Mouse (Mus musculus): Measurements from ENCODE around the gene Cldn6. TPM values are rescaled to one million over a fixed set of nuclear protein-coding genes. Genes with fewer than 3 reads are reported as not detected.

The Cldn6 gene
- polyA plus RNA-seq, 1 experiment from 2014 or later: 33.4 TPM

- Histone ChIP-seq H3K36me3 (0 out of 2 replicates have a peak, but pooled peaks cover 3% of the 10 kb centered on the region), H3K27ac (no peak overlapping the region), H3K27me3 (ENCODE audit: insufficient read depth, poor library complexity, severe bottlenecking) (peaks cover 75% of the 10 kb centered on the region), H3K4me1 (peaks cover 45% of the 10 kb centered on the region), H3K4me3 (0 out of 2 replicates have a peak overlapping the region, but pooled peaks have one; percentile 45), H3K9me3 (no peaks in the 10 kb centered on the region)
- DNase-seq (ENCODE audit: low spot score): no peak
- WGBS: 65% methylated on average over 9 of the region's 9 CpGs
These were observed 1.3 kb downstream of the Cldn6 start for GRCm38 (mm10) chr17:23680336-23680735.

- H3K27ac ChIP-seq: no peak overlapping the region
- no peak for DNase-seq (ENCODE audit: low spot score)
- H3K4me3 ChIP-seq: no peak overlapping the region; the same call in 1 of the 2 replicates
- 59% methylated on average over 10 of the region's 10 CpGs for WGBS
- peaks cover 77% of the 10 kb centered on the region for H3K27me3 ChIP-seq (ENCODE audit: insufficient read depth, poor library complexity, severe bottlenecking)
- H3K4me1 ChIP-seq: peaks cover 37% of the 10 kb centered on the region
- no peaks in the 10 kb centered on the region for H3K9me3 ChIP-seq
- H3K36me3 ChIP-seq: no peaks in the 10 kb centered on the region
These were observed 2.0 kb downstream of the Cldn6 start for GRCm38 (mm10) chr17:23681086-23681485.

DNA sequence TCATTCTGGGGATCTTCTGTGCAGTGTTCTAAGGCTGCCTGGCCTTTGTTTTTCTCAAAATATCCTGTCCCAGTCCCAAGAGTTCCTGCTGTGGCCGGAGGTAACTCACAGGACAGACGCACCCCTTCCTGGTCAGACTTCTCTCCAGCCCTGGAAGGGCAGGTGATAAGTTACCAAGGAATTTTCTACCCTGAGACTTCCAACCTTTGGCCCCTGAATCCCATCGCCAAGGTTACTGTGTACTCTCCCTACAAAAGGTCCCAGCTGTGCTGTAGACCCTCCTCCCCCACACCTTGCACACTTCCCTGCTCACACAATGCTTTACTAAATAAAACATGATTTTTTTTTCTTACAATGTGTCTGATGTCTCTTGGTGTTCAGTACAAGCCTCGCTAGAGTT, 3.0 kb downstream of the Cldn6 start:
- Histone ChIP-seq H3K27ac (no peak overlapping the region), H3K9me3 (no peaks in the 10 kb centered on the region), H3K4me3 (no peak overlapping the region), H3K36me3 (no peaks in the 10 kb centered on the region), H3K4me1 (peaks cover 29% of the 10 kb centered on the region), H3K27me3 (ENCODE audit: insufficient read depth, poor library complexity, severe bottlenecking) (peaks cover 77% of the 10 kb centered on the region)
- DNase-seq (ENCODE audit: low spot score): no peak
- WGBS: 49% methylated on average over 4 of the region's 4 CpGs

GRCm38 (mm10) chr17:23682530-23682929, 3.5 kb downstream of the Cldn6 start:
- 54% methylated on average over 3 of the region's 3 CpGs for WGBS
- H3K27me3 ChIP-seq (ENCODE audit: insufficient read depth, poor library complexity, severe bottlenecking): peaks cover 77% of the 10 kb centered on the region
- no peaks in the 10 kb centered on the region for H3K36me3 ChIP-seq
- no peaks in the 10 kb centered on the region for H3K9me3 ChIP-seq
- H3K27ac ChIP-seq: no peak overlapping the region
- H3K4me1 ChIP-seq: peaks cover 26% of the 10 kb centered on the region
- peak overlapping the region; percentile 3; the same call in 1 of the 2 replicates for H3K4me3 ChIP-seq
- DNase-seq (ENCODE audit: low spot score): no peak

- 15% methylated on average over 15 of the region's 15 CpGs for WGBS
- peaks cover 76% of the 10 kb centered on the region for H3K27me3 ChIP-seq (ENCODE audit: insufficient read depth, poor library complexity, severe bottlenecking)
- no peak for DNase-seq (ENCODE audit: low spot score)
- H3K9me3 ChIP-seq: no peaks in the 10 kb centered on the region
- H3K4me3 ChIP-seq: 0 out of 2 replicates have a peak overlapping the region, but pooled peaks have one; percentile 3
- peaks cover 24% of the 10 kb centered on the region for H3K4me1 ChIP-seq
- H3K36me3 ChIP-seq: no peaks in the 10 kb centered on the region
- no peak overlapping the region for H3K27ac ChIP-seq
These were observed 4.2 kb downstream of the Cldn6 start for GRCm38 (mm10) chr17:23683226-23683625.

DNA sequence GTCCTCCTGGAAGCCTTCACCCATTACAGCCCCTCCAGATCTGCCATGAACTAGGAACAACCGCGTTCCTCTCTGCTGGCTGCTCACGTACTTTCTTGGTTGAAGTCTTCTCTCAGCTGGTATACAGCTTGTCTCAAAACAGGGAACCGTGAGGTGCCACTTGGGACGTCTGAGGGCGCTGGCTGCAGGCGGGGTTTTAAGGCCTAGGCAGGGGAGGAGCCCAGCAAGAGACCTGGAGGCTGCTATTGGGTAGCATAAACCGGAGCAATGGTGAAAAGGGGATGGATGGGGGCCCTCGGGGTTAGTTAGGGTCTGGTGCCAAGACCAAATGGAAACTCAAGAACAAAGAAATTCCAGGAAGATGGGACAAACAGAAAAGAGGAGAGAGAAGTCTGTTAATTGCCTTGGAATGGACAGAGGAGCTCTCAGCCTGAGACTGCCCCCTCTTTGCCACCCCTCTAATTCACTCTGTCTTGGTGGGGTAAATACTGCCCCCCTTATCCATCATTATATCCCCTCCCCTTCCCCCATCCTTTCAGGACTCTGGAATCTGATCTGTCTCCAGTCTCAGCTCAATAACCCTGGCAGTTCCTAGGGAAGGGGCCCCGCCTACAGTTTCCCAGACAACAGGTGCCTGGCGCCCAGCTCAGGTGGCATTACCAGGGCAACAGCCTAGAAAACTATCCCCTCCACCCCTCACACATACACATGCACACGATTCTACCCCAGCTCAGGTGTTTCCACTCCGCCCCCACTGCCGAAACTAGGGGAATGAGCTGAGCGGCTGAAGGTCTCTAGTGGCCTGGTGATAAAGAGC, 5.0 kb downstream of the Cldn6 start, which contains the start of gene Cldn9:
Gene Cldn9, minus strand, starts transcription at position 171 of the 817 bp plus-strand sequence.
- WGBS: 18% methylated on average over 15 of the region's 15 CpGs
- Histone ChIP-seq H3K4me3 (peak within 1 kb of the TSS; percentile 3; the same call in 1 of the 2 replicates), H3K27me3 (ENCODE audit: insufficient read depth, poor library complexity, severe bottlenecking) (peaks cover 67% of the 10 kb centered on the region), H3K36me3 (no peaks in the 10 kb centered on the region), H3K27ac (no peak within 1 kb of the TSS), H3K4me1 (peaks cover 24% of the 10 kb centered on the region), H3K9me3 (no peaks in the 10 kb centered on the region)
- no peak for DNase-seq (ENCODE audit: low spot score)

- H3K4me1 ChIP-seq: peaks cover 13% of the 10 kb centered on the region
- H3K27ac ChIP-seq: no peak overlapping the region
- 61% methylated on average over 1 of the region's 1 CpGs for WGBS
- H3K36me3 ChIP-seq: no peaks in the 10 kb centered on the region
- H3K9me3 ChIP-seq: no peaks in the 10 kb centered on the region
- H3K4me3 ChIP-seq: no peak overlapping the region
- H3K27me3 ChIP-seq (ENCODE audit: insufficient read depth, poor library complexity, severe bottlenecking): peaks cover 58% of the 10 kb centered on the region
- DNase-seq (ENCODE audit: low spot score): no peak
These were observed 15.4 kb downstream of the Cldn6 start for GRCm38 (mm10) chr17:23694491-23694890.

GRCm38 (mm10) chr17:23695801-23696200, 16.8 kb downstream of the Cldn6 start:
- no peak overlapping the region for H3K27ac ChIP-seq
- DNase-seq (ENCODE audit: low spot score): no peak
- no peak overlapping the region for H3K4me3 ChIP-seq
- peaks cover 17% of the 10 kb centered on the region for H3K4me1 ChIP-seq
- H3K36me3 ChIP-seq: no peaks in the 10 kb centered on the region
- no peaks in the 10 kb centered on the region for H3K9me3 ChIP-seq
- 9% methylated on average over 3 of the region's 3 CpGs for WGBS
- H3K27me3 ChIP-seq (ENCODE audit: insufficient read depth, poor library complexity, severe bottlenecking): peaks cover 71% of the 10 kb centered on the region

- Histone ChIP-seq H3K9me3 (no peaks in the 10 kb centered on the region), H3K27ac (peak overlapping the region; percentile 69), H3K27me3 (ENCODE audit: insufficient read depth, poor library complexity, severe bottlenecking) (peaks cover 79% of the 10 kb centered on the region), H3K36me3 (no peaks in the 10 kb centered on the region), H3K4me1 (peaks cover 17% of the 10 kb centered on the region), H3K4me3 (peak overlapping the region; percentile 82)
- 2% methylated on average over 94 of the region's 101 CpGs for WGBS
- no peak for DNase-seq (ENCODE audit: low spot score)
These were observed 20.4 kb downstream of the Cldn6 start for GRCm38 (mm10) chr17:23699131-23700077.

DNA sequence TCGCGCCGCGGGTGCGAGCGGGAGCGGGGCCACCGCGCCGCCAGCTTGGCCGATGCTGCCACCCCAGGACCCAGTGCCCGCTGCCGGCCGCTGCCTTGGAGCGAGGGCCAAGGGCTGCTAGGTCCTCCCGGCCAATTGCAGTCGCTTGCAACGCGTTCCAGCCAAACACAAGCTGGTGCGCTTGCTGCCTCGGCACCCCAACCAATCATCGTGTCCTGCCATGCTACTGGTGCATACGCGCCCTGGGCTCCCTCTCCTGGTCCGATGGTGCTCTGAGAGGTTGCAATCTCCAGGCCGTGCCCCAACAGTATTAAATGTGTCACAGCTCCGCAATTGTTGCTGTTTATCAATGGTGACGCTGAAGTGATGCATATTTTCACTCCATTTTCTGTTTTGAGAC, 21.0 kb downstream of the Cldn6 start:
- WGBS: under 1% methylated on average over 27 of the region's 28 CpGs
- Histone ChIP-seq H3K36me3 (no peaks in the 10 kb centered on the region), H3K9me3 (no peaks in the 10 kb centered on the region), H3K27ac (peak overlapping the region; percentile 69), H3K4me1 (peaks cover 17% of the 10 kb centered on the region), H3K4me3 (peak overlapping the region; percentile 82), H3K27me3 (ENCODE audit: insufficient read depth, poor library complexity, severe bottlenecking) (peaks cover 76% of the 10 kb centered on the region)
- peak; percentile 96 for DNase-seq (ENCODE audit: low spot score)

DNA sequence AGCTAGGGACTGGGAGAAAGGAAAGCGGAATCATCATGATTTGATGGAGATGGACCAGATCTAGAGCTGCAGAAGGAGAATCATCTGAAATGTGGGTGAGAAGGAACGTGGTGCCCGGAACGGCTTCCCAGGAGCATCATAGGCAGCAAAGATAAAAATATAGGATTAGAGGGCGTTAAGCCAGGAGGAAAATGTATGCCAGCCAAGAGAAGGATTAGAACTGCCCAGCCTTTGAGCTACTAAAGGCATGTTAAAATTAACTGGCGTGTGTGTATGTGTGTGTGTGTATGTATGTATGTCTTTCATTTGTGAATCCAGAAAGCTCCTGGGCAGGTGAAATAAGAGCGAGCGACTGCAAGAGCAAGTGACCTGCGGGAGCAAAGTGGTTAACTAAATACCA, 24.3 kb downstream of the Cldn6 start:
- no peak overlapping the region for H3K4me3 ChIP-seq
- H3K4me1 ChIP-seq: peaks cover 11% of the 10 kb centered on the region
- H3K36me3 ChIP-seq: no peaks in the 10 kb centered on the region
- peaks cover 79% of the 10 kb centered on the region for H3K27me3 ChIP-seq (ENCODE audit: insufficient read depth, poor library complexity, severe bottlenecking)
- 82% methylated on average over 9 of the region's 9 CpGs for WGBS
- H3K27ac ChIP-seq: no peak overlapping the region
- no peak for DNase-seq (ENCODE audit: low spot score)
- H3K9me3 ChIP-seq: no peaks in the 10 kb centered on the region

DNA sequence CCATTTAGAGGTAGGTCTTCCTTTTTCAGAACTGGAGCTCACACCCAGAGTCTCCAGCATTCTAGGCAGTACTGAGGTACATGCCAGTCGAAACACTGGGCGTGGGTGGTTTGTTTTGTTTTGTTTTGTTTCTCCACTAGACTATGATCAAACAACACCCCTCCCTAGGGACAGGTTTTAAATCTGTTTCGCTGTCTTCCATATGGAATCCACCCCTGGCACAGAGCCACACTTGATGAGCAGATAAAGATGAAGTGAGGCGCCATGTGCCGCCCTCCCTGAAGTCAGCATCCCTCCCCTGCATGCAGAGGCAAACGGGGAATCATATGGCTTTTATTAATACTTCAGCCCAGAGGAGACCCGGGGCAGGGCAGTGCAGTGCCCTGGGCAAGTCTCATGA, 25.7 kb downstream of the Cldn6 start:
- Histone ChIP-seq H3K27ac (no peak overlapping the region), H3K27me3 (ENCODE audit: insufficient read depth, poor library complexity, severe bottlenecking) (peaks cover 76% of the 10 kb centered on the region), H3K36me3 (no peaks in the 10 kb centered on the region), H3K9me3 (no peaks in the 10 kb centered on the region), H3K4me3 (no peak overlapping the region), H3K4me1 (peaks cover 2% of the 10 kb centered on the region; the same call in 1 of the 2 replicates)
- no peak for DNase-seq (ENCODE audit: low spot score)
- WGBS: 58% methylated on average over 7 of the region's 7 CpGs

Data from heart, embryonic 10.5 days (tissue).